Mouse (Mus musculus) midbrain, embryonic 12.5 days (tissue): ENCODE measurements around the gene Tsga10ip. TPM values are rescaled to one million over a fixed set of nuclear protein-coding genes. Genes with fewer than 3 reads are reported as not detected.
A peak's percentile ranks its signal among the peaks of the same experiment; 100 is the strongest.

Source experiments
- ATAC-seq: fragments of 200-750 bp; cut with Nextera tagmentation; 2 replicates; pipeline ENCODE4 v1.8.0; 2017; ENCODE audit warnings: low read depth, moderate TSS enrichment, moderate library complexity; ENCODE audit not compliant: low FRiP score
- H3K27ac ChIP-seq: fragments of 300-500 bp; sonication (generic); replicated peaks from 2 replicates; pipeline ENCODE4 v1.5.1; 2016; ENCODE audit warnings: mild to moderate bottlenecking
- H3K27me3 ChIP-seq: fragments of 300-500 bp; sonication (generic); 2 replicates; pipeline ENCODE4 v1.6.1; 2016; ENCODE audit warnings: mild to moderate bottlenecking
- H3K36me3 ChIP-seq: fragments of 300-500 bp; sonication (generic); 2 replicates; pipeline ENCODE4 v1.6.1; 2016
- H3K4me1 ChIP-seq: fragments of 300-500 bp; sonication (generic); 2 replicates; pipeline ENCODE4 v1.6.1; 2016
- H3K4me2 ChIP-seq: fragments of 300-500 bp; sonication (generic); replicated peaks from 2 replicates; pipeline ENCODE4 v1.6.1; 2016; ENCODE audit warnings: mild to moderate bottlenecking, moderate library complexity
- H3K4me3 ChIP-seq: fragments of 300-500 bp; sonication (generic); 2 replicates; pipeline ENCODE4 v1.5.1; 2016; ENCODE audit warnings: mild to moderate bottlenecking
- H3K9ac ChIP-seq: fragments of 300-500 bp; sonication (generic); replicated peaks from 2 replicates; pipeline ENCODE4 v1.6.1; 2016; ENCODE audit warnings: mild to moderate bottlenecking, moderate library complexity
- H3K9me3 ChIP-seq: fragments of 300-500 bp; sonication (generic); 2 replicates; pipeline ENCODE4 v1.6.1; 2016; ENCODE audit warnings: mild to moderate bottlenecking
- WGBS: fragments of 180-500 bp; shearing (Covaris S2); methylation state at CpG from one replicate; pipeline ENCODE4 v1.1.7; 2016; 5-methylcytosine and 5-hydroxymethylcytosine counted together
- polyA plus RNA-seq: library from polyadenylated mRNA; unstranded; fragments of >200 nt; fragmentation: Nextera tagmentation; extraction: Ambion mirVana; gene quantifications from 2 replicates; pipeline ENCODE4 v1.2.1, GENCODE M21; 2016

Gene Tsga10ip
- polyA plus RNA-seq, 1 experiment from 2014 or later: 0.28 TPM

- no peak for ATAC-seq
- Histone ChIP-seq H3K9ac (no peak overlapping the region), H3K4me1 (no peaks in the 10 kb centered on the region), H3K27me3 (no peaks in the 10 kb centered on the region), H3K27ac (no peak overlapping the region), H3K4me2 (no peak overlapping the region), H3K4me3 (no peak overlapping the region), H3K9me3 (no peaks in the 10 kb centered on the region), H3K36me3 (peaks cover 65% of the 10 kb centered on the region)
- 84% methylated on average over 4 of the region's 4 CpGs for WGBS
These were observed 27.6 kb downstream of the Tsga10ip start for GRCm38 (mm10) chr19:5374748-5375147.

- peaks cover 65% of the 10 kb centered on the region for H3K36me3 ChIP-seq
- no peak overlapping the region for H3K9ac ChIP-seq
- H3K4me1 ChIP-seq: no peaks in the 10 kb centered on the region
- no peak overlapping the region for H3K4me3 ChIP-seq
- no peaks in the 10 kb centered on the region for H3K27me3 ChIP-seq
- H3K4me2 ChIP-seq: no peak overlapping the region
- no peak overlapping the region; the same call in 1 of the 2 replicates for H3K27ac ChIP-seq
- no peaks in the 10 kb centered on the region for H3K9me3 ChIP-seq
- ATAC-seq: no peak
- 91% methylated on average over 4 of the region's 4 CpGs for WGBS
These were observed 28.1 kb downstream of the Tsga10ip start for GRCm38 (mm10) chr19:5374177-5374576.

- peaks cover 61% of the 10 kb centered on the region for H3K36me3 ChIP-seq
- no peak for ATAC-seq
- H3K9ac ChIP-seq: no peak overlapping the region
These were observed 29.6 kb downstream of the Tsga10ip start for GRCm38 (mm10) chr19:5372724-5373123.

DNA sequence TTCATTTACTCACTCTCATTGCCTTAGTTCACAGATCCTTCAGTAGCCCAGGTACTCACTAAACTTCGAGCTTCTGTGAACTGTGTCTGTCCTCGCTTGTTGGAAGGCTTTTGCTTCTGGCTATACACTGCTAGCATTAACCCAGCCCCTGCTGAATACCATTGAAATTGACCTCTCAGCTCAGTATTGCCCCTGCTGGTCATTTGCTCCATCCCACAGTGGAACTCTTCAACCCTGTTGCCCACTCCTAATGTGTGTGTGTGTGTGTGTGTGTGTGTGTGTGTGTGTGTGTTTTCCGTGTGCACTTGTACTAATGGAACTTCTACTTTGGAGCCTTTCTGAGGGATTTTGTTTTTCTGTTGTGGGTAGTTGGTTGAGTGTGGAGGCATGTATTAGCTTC lies 31.4 kb downstream of the Tsga10ip start:
- Histone ChIP-seq H3K9me3 (no peaks in the 10 kb centered on the region), H3K4me1 (peaks cover 12% of the 10 kb centered on the region)

More at GRCm38 (mm10) chr19:5372724-5373123, 29.6 kb downstream of the Tsga10ip start:
- Histone ChIP-seq H3K4me3 (no peak overlapping the region), H3K4me1 (peaks cover 9% of the 10 kb centered on the region), H3K27ac (no peak overlapping the region), H3K27me3 (no peaks in the 10 kb centered on the region), H3K9me3 (no peaks in the 10 kb centered on the region), H3K4me2 (no peak overlapping the region)
- 89% methylated on average over 7 of the region's 7 CpGs for WGBS

DNA sequence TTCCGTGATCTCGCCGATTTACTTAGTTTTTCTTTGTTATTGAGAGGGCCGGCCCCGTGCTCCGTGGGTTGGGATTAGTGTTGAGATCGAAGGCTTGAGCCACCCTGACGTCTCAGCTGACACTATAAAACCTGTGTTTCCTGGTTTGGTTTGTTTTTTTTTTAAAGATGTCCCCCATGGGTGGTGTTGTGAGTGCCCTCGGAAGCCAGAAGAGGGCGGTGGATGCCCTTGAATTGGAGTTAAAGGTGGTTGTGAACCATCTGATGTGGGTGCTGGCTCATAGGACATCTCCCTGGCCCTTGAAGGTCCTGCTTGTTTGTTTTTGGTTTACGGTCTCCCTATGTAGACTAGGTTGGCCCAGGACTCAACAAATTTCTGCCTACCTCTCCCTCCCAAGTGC lies 34.9 kb downstream of the Tsga10ip start:
- peak overlapping the region; percentile 95 for H3K27ac ChIP-seq
- no peaks in the 10 kb centered on the region for H3K27me3 ChIP-seq
- H3K36me3 ChIP-seq: peaks cover 64% of the 10 kb centered on the region
- H3K9ac ChIP-seq: peak overlapping the region; percentile 85
- 12% methylated on average over 11 of the region's 11 CpGs for WGBS
- H3K4me3 ChIP-seq: peak overlapping the region; percentile 97
- peaks cover 22% of the 10 kb centered on the region for H3K4me1 ChIP-seq
- H3K4me2 ChIP-seq: peak overlapping the region; percentile 94
- no peak for ATAC-seq
- no peaks in the 10 kb centered on the region for H3K9me3 ChIP-seq

More for the DNA sequence above, 31.4 kb downstream of the Tsga10ip start:
- no peak overlapping the region for H3K9ac ChIP-seq
- 85% methylated on average over 3 of the region's 3 CpGs for WGBS
- H3K27ac ChIP-seq: no peak overlapping the region
- H3K27me3 ChIP-seq: no peaks in the 10 kb centered on the region
- ATAC-seq: no peak
- no peak overlapping the region for H3K4me2 ChIP-seq
- peaks cover 59% of the 10 kb centered on the region for H3K36me3 ChIP-seq
- no peak overlapping the region for H3K4me3 ChIP-seq

GRCm38 (mm10) chr19:5367053-5367359 lies 35.3 kb downstream of the Tsga10ip start, which contains the start of gene Banf1:
Gene Banf1, minus strand, starts transcription at chr19:5367168.
- ATAC-seq: no peak; the same call in 1 of the 2 replicates
- H3K27me3 ChIP-seq: no peaks in the 10 kb centered on the region
- peaks cover 59% of the 10 kb centered on the region for H3K36me3 ChIP-seq
- H3K9me3 ChIP-seq: no peaks in the 10 kb centered on the region
- peak within 1 kb of the TSS; percentile 85 for H3K9ac ChIP-seq
- H3K4me2 ChIP-seq: peak within 1 kb of the TSS; percentile 94
- H3K4me3 ChIP-seq: peak within 1 kb of the TSS; percentile 97
- peaks cover 22% of the 10 kb centered on the region for H3K4me1 ChIP-seq
- 0% methylated on average over 33 of the region's 33 CpGs for whole genome bisulfite sequencing
- peak within 1 kb of the TSS; percentile 95 for H3K27ac ChIP-seq

DNA sequence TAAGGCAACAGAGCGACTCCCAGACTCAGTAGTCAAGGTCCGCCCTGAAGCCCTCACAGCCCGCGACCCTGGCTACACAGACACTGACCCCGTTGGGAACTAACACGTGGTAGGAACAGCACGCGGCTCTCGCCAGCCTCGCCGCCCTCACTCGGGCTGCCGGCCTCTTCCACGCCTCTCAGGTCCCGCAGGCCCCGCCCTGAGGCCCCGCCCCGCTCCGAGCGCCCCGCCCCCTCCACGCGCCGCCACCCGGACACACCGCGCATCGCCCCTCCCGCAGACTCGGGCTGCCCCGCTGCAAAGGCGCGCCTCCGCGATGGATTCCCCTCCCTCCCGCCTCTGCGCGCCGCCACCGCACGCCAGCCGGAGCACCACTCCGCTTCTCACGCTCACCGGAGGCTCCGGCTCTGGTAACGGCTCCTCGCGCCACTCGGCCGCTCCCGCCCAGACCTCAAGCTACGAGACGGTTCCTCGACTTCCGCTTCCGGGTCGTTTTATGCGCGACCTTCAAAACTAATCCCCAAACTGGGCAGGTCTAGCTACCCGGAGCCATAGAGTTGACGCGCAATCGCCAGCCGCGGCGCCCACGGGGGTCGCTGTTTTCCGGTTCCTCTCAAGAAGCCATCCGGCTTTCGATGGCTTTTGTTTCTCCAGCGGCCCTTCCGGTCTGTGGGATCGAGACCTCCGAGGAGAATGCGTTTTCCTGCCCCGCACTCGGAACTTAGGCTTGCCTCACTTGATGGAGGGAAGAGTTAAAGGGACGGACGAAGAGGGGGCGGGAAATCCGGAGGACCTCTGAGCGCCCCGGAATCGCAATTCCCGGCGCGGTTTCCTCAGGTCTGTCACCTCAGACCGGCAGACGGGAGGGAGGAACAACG lies 35.9 kb downstream of the Tsga10ip start, which contains the start of gene Eif1ad:
TSS of gene Eif1ad (plus strand) at position 567 of the 878 bp plus-strand sequence.
- H3K27ac ChIP-seq: peak within 1 kb of the TSS; percentile 95
- under 1% methylated on average over 84 of the region's 92 CpGs for WGBS
- H3K9me3 ChIP-seq: no peaks in the 10 kb centered on the region
- no peaks in the 10 kb centered on the region for H3K27me3 ChIP-seq
- peak; percentile 95 for ATAC-seq
- peak within 1 kb of the TSS; percentile 85 for H3K9ac ChIP-seq
- H3K4me2 ChIP-seq: peak within 1 kb of the TSS; percentile 94
- H3K4me1 ChIP-seq: peaks cover 22% of the 10 kb centered on the region
- H3K4me3 ChIP-seq: peak within 1 kb of the TSS; percentile 97
- peaks cover 53% of the 10 kb centered on the region for H3K36me3 ChIP-seq

- peak overlapping the region; percentile 97 for H3K4me3 ChIP-seq
These were observed 36.6 kb downstream of the Tsga10ip start for GRCm38 (mm10) chr19:5365751-5366150.

DNA sequence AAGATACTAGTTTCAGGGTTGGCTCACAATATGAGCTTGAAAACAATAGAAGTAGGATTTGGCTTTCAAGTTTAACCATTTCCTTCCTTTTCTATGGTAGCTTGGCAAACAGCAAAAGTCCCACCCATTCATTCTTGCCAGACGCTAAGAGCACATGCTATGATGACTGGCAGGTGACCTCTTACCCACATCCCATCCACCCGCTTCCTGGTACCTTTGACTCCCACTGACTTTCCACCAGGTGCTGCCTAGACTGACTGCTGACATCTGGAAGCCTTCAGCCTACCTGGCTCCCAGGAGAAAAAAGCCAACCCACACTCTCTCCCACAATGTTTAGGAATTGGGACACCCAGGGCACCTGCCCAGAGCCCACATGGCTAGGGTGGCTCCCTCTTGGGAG lies 38.2 kb downstream of the Tsga10ip start:
- Histone ChIP-seq H3K4me2 (no peak overlapping the region), H3K9ac (no peak overlapping the region), H3K4me3 (no peak overlapping the region), H3K36me3 (peaks cover 32% of the 10 kb centered on the region), H3K9me3 (no peaks in the 10 kb centered on the region), H3K4me1 (peaks cover 22% of the 10 kb centered on the region), H3K27ac (no peak overlapping the region), H3K27me3 (no peaks in the 10 kb centered on the region)
- 89% methylated on average over 2 of the region's 2 CpGs for WGBS
- ATAC-seq: no peak

More at GRCm38 (mm10) chr19:5365751-5366150, 36.6 kb downstream of the Tsga10ip start:
- peaks cover 22% of the 10 kb centered on the region for H3K4me1 ChIP-seq
- WGBS: 20% methylated on average over 11 of the region's 11 CpGs
- peaks cover 49% of the 10 kb centered on the region for H3K36me3 ChIP-seq
- H3K9me3 ChIP-seq: no peaks in the 10 kb centered on the region
- no peak for ATAC-seq
- H3K9ac ChIP-seq: peak overlapping the region; percentile 85
- H3K27me3 ChIP-seq: no peaks in the 10 kb centered on the region
- H3K4me2 ChIP-seq: peak overlapping the region; percentile 94
- peak overlapping the region; percentile 95 for H3K27ac ChIP-seq

DNA sequence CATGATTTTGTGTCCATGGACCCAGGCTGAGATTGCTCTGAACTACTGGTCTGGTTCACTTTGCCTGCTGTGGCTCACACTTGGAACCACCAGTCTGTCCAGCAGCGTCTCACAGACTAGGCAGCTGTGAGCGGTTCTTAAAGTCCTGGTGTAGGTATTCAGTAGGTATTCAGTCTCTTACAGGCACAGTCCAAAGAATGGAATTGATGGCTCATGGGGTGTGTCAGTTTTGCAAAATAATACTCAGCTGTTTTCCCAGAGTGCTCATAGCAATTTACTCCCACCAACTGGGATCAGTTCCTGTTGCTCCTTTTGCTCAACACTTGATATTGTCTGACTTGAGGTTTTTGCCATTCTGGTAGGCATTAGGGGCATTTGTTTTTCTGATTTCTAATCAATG lies 40.1 kb downstream of the Tsga10ip start:
- Histone ChIP-seq H3K4me1 (peaks cover 11% of the 10 kb centered on the region), H3K9ac (no peak overlapping the region), H3K9me3 (no peaks in the 10 kb centered on the region), H3K4me2 (no peak overlapping the region), H3K27ac (no peak overlapping the region), H3K4me3 (no peak overlapping the region), H3K36me3 (peaks cover 23% of the 10 kb centered on the region), H3K27me3 (no peaks in the 10 kb centered on the region)
- WGBS: 84% methylated on average over 2 of the region's 2 CpGs
- ATAC-seq: no peak

GRCm38 (mm10) chr19:5356080-5356479 lies 46.2 kb downstream of the Tsga10ip start:
- H3K4me3 ChIP-seq: no peak overlapping the region
- no peaks in the 10 kb centered on the region for H3K9me3 ChIP-seq
- no peak overlapping the region for H3K27ac ChIP-seq
- H3K27me3 ChIP-seq: no peaks in the 10 kb centered on the region
- WGBS: no CpG with 5 or more reads among the region's 1 CpGs
- H3K4me1 ChIP-seq: no peaks in the 10 kb centered on the region
- no peaks in the 10 kb centered on the region for H3K36me3 ChIP-seq
- no peak for ATAC-seq
- H3K4me2 ChIP-seq: no peak overlapping the region
- no peak overlapping the region for H3K9ac ChIP-seq

GRCm38 (mm10) chr19:5353609-5354008 lies 48.7 kb downstream of the Tsga10ip start:
- Histone ChIP-seq H3K4me3 (no peak overlapping the region), H3K27ac (no peak overlapping the region), H3K4me1 (peaks cover 8% of the 10 kb centered on the region; the same call in 1 of the 2 replicates), H3K27me3 (peaks cover 15% of the 10 kb centered on the region; the same call in 1 of the 2 replicates), H3K4me2 (no peak overlapping the region), H3K36me3 (no peaks in the 10 kb centered on the region), H3K9ac (no peak overlapping the region), H3K9me3 (no peaks in the 10 kb centered on the region)
- no peak for ATAC-seq
- 92% methylated on average over 2 of the region's 2 CpGs for WGBS
